Mouse (Mus musculus) testis, adult 2 months (tissue): ENCODE data around the gene Rnf145. TPM values are rescaled to one million over a fixed set of nuclear protein-coding genes. Genes with fewer than 3 reads are reported as not detected.

Source experiments
- H3K27ac ChIP-seq: fragments of 200-500 bp; 2 replicates; pipeline ENCODE4 v1.5.1; 2012; ENCODE audit warnings: low read depth, low read length; ENCODE audit not compliant: control insufficient read depth, insufficient read depth
- H3K27me3 ChIP-seq: fragments of 200-500 bp; 2 replicates; pipeline ENCODE4 v1.6.1; 2012; ENCODE audit warnings: mild to moderate bottlenecking, low read length, moderate library complexity; ENCODE audit not compliant: control insufficient read depth, insufficient read depth
- H3K36me3 ChIP-seq: fragments of 200-500 bp; 2 replicates; pipeline ENCODE4 v1.6.1; 2012; ENCODE audit warnings: mild to moderate bottlenecking, low read length; ENCODE audit not compliant: control insufficient read depth, insufficient read depth
- H3K4me1 ChIP-seq: fragments of 200-500 bp; 2 replicates; pipeline ENCODE4 v1.6.1; 2012; ENCODE audit warnings: low read length; ENCODE audit not compliant: control insufficient read depth, insufficient read depth
- H3K4me3 ChIP-seq: fragments of 200-500 bp; 2 replicates; pipeline ENCODE4 v1.5.1; 2012; ENCODE audit warnings: low read depth, mild to moderate bottlenecking, low read length, moderate library complexity, mixed read lengths; ENCODE audit not compliant: control insufficient read depth
- CTCF ChIP-seq: fragments of 200-500 bp; IDR thresholded peaks from 2 replicates; pipeline ENCODE4 v1.5.1; 2012; ENCODE audit warnings: low read depth, mild to moderate bottlenecking, inconsistent platforms, low read length, moderate library complexity; ENCODE audit not compliant: control insufficient read depth, insufficient read depth, insufficient replicate concordance
- POLR2A ChIP-seq: fragments of 200-500 bp; IDR thresholded peaks from 2 replicates; pipeline ENCODE4 v1.6.1; 2012; ENCODE audit warnings: low read depth, mild to moderate bottlenecking, inconsistent platforms, low read length, moderate library complexity; ENCODE audit not compliant: control insufficient read depth
- polyA plus RNA-seq: library from polyadenylated mRNA; depleted of rRNA; stranded (reverse); fragments of >200 nt; gene quantifications from 2 replicates; pipeline ENCODE4 v1.2.3, GENCODE M21; 2012

Gene Rnf145
- polyA plus RNA-seq, 1 experiment: 14.9 TPM

- TF ChIP-seq CTCF (no peak), POLR2A (no peak)
- Histone ChIP-seq H3K4me1 (no peaks in the 10 kb centered on the region), H3K27ac (no peak overlapping the region), H3K36me3 (no peaks in the 10 kb centered on the region), H3K4me3 (no peak overlapping the region), H3K27me3 (no peaks in the 10 kb centered on the region)
Observed at GRCm38 (mm10) chr11:44512044-44513025, 6.4 kb upstream of the Rnf145 start.

- no peaks in the 10 kb centered on the region for H3K27me3 ChIP-seq
- no peak for TF ChIP-seq CTCF
- no peaks in the 10 kb centered on the region for H3K36me3 ChIP-seq
- H3K4me3 ChIP-seq: no peak overlapping the region
- H3K4me1 ChIP-seq: no peaks in the 10 kb centered on the region
- no peak overlapping the region for H3K27ac ChIP-seq
Observed at GRCm38 (mm10) chr11:44513026-44513422, 5.7 kb upstream of the Rnf145 start.

DNA sequence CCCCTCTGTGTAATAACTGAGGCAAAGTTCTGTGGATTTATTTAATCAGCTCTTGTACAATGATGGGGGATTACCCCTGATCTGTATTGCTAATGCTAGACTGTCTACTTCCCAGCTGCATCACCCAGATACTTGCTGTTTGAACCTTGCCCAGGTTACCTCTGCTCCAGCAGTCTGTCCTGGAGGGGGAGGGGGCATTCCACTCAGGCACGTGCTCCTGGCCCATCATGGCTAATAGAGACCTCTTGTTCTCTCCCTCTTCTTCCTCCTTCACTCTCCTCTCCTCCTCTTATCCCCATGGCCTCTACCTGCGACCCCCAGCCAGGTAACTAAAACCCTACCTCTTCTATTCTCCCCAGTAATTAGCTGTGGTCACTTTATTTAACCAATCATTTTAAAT lies 4.1 kb upstream of the Rnf145 start:
- Histone ChIP-seq H3K27ac (no peak overlapping the region), H3K4me1 (peaks cover 5% of the 10 kb centered on the region), H3K36me3 (no peaks in the 10 kb centered on the region), H3K27me3 (no peaks in the 10 kb centered on the region), H3K4me3 (no peak overlapping the region)
- no peak for TF ChIP-seq POLR2A
- no peak for TF ChIP-seq CTCF

DNA sequence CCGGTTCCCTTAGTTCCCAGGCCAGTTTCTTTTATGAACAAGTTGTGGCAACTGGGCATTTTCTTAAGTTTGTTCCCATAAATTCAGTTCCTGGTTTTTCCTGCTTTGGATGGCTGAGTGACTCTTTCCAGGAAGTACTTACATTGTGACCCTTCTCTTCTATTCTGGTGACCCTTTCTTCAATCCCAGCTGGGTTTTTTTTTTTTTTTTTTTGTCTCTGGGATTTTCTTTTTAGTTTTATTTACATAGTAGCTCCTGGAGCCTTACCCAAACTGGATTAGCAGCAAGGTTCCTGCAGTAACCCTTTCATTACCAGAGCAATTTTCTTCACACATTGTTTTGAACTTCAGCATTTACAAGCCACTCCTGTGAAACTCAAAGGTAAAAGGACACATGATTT lies 2.4 kb upstream of the Rnf145 start:
- H3K4me1 ChIP-seq: peaks cover 5% of the 10 kb centered on the region
- no peaks in the 10 kb centered on the region for H3K27me3 ChIP-seq
- H3K4me3 ChIP-seq: no peak overlapping the region
- H3K36me3 ChIP-seq: no peaks in the 10 kb centered on the region
- no peak for TF ChIP-seq POLR2A
- no peak for TF ChIP-seq CTCF
- H3K27ac ChIP-seq: no peak overlapping the region

DNA sequence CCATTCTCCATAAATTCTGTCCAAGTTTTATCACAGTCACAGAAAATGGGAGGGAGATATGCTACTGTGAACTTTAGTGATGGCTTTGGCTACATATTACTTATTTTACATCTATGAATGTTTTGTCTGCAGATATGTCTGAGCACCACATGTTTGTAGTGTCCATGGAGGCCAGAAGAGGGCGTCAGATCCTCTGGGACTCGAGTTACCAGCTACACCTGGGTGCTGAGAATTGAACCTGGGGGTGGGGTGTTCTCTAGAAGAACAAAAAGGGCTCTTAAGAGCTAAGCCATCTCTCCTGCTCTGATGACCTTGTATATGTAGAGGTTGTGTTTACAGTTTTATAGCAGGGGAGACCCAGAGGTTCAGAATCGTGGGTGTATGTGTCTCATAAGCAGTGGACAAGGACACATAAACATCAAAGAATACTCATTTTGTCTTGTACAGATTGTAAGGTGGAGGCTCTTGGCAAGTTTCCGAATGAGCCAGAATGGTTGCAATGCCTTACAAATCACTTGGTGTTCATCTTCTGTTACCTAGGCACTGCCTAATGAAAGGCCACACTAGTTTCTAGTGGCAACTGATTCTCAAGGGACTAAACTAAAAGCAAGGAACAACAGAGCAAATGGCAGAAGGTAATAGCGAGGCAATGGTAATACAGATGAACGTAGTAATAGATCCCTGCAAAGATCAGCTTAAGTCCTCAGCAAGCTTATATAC lies 1.0 kb upstream of the Rnf145 start:
- Histone ChIP-seq H3K4me3 (no peak overlapping the region), H3K36me3 (no peaks in the 10 kb centered on the region), H3K27ac (no peak overlapping the region), H3K27me3 (no peaks in the 10 kb centered on the region), H3K4me1 (peaks cover 5% of the 10 kb centered on the region)
- TF ChIP-seq POLR2A: no peak
- TF ChIP-seq CTCF: no peak

GRCm38 (mm10) chr11:44519096-44519949 lies 559 bp downstream of the Rnf145 start:
- H3K4me1 ChIP-seq: peaks cover 5% of the 10 kb centered on the region
- H3K4me3 ChIP-seq: peak overlapping the region; percentile 89
- no peaks in the 10 kb centered on the region for H3K27me3 ChIP-seq
- TF ChIP-seq CTCF (no peak), POLR2A (no peak; the same call in 1 of the 2 replicates)
- no peaks in the 10 kb centered on the region for H3K36me3 ChIP-seq
- peak overlapping the region; percentile 86 for H3K27ac ChIP-seq
